Mouse (Mus musculus): ENCODE results near the gene Cd22.

- TF ChIP-seq MYOG (IDR thresholded peaks at IDR 0.05; ENCODE audit: control insufficient read depth in 1 of 3, insufficient read depth in 1 of 3, insufficient read length in 2 of 3, low read depth in 2 of 3) (no peak), POLR2A (IDR thresholded peaks at IDR 0.05; ENCODE audit: insufficient read length, low read depth) (no peak), MAX (IDR thresholded peaks at IDR 0.05; ENCODE audit: low read depth) (no peak)
Observed at GRCm38 (mm10) chr7:30890681-30891080, 10.5 kb upstream of the Cd22 start.
